18 mouse cellular contexts compared by ENCODE assay signal in genomic region chr6:145765011-145765410, GRCm38 (mm10). TPM values are rescaled to one million over a fixed set of nuclear protein-coding genes. Genes with fewer than 3 reads are reported as not detected.
DNase-seq lines count a peak whose midpoint lies in the region; ATAC-seq and TF ChIP-seq lines count a peak whose summit lies in the region.
"Had no signal": no experiment of that assay in that cellular context is flagged by ENCODE, and none has a peak within 500 bp of the region (broad histone marks: within the 10 kb centered on the region; RNA-seq: fewer than 3 reads in every experiment).

No protein-coding gene starts in this region.

- H3K27ac ChIP-seq in heart, adult 2 months = peak overlapping the region; percentile 9; the same call in 1 of the 2 replicates
- H3K27ac ChIP-seq in lung, embryonic 16.5 days (ENCODE audit: low read length) = 0 out of 2 replicates have a peak overlapping the region, but pooled peaks have one; percentile 12
- no peak overlapping the region for H3K27ac ChIP-seq in liver, embryonic 14.5 days
- H3K27ac ChIP-seq: midbrain, embryonic 13.5 days had no signal

- no peak for ATAC-seq in lung, embryonic 16.5 days (ENCODE audit: low read depth)
- no peak for ATAC-seq in liver, embryonic 14.5 days (ENCODE audit: insufficient read depth)
- ATAC-seq: forebrain, embryonic 14.5 days; lung, postnatal 0 days; midbrain, embryonic 13.5 days had no signal

- H3K4me2 ChIP-seq in lung, embryonic 16.5 days (ENCODE audit: low read depth, low read length) = no peak overlapping the region
- H3K4me2 ChIP-seq in liver, embryonic 14.5 days (ENCODE audit: low read depth) = 0 out of 2 replicates have a peak overlapping the region, but pooled peaks have one; percentile 13
- H3K4me2 ChIP-seq: midbrain, embryonic 13.5 days had no signal

- TF ChIP-seq POLR2A in heart, adult 2 months (IDR thresholded peaks at IDR 0.05; ENCODE audit: insufficient read depth, low read depth, low read length) = no peak

- peaks cover 3% of the 10 kb centered on the region for H3K79me2 ChIP-seq in heart, adult 2 months (replicated peaks; ENCODE audit: control insufficient read depth, insufficient read depth, low read length)

- intact Hi-C loops in heart, adult 2 months (cut with DNase I) = no loop called here

- H3K4me1 ChIP-seq in heart, adult 2 months (ENCODE audit: control insufficient read depth, insufficient read depth, low read length) = peaks cover 31% of the 10 kb centered on the region
- peaks cover 50% of the 10 kb centered on the region for H3K4me1 ChIP-seq in lung, embryonic 16.5 days (replicated peaks; ENCODE audit: control insufficient read depth, insufficient read depth, low read length)
- H3K4me1 ChIP-seq in liver, embryonic 14.5 days (replicated peaks; ENCODE audit: control insufficient read depth in 2 of 2, insufficient read depth in 2 of 2, low read length in 1 of 2) = peaks cover 0 to 9% of the 10 kb centered on the region in 2 experiments; a peak in 2 of 4 replicates

- no peak overlapping the region for H3K4me3 ChIP-seq in heart, adult 2 months
- H3K4me3 ChIP-seq in lung, embryonic 16.5 days (ENCODE audit: low read length) = no peak overlapping the region
- H3K4me3 ChIP-seq in liver, embryonic 14.5 days (ENCODE audit: insufficient read depth in 1 of 2, low read depth in 2 of 2, low read length in 2 of 2) = no peak overlapping the region
- H3K4me3 ChIP-seq: midbrain, embryonic 13.5 days had no signal

- no peaks in the 10 kb centered on the region for H3K9me3 ChIP-seq in lung, embryonic 16.5 days (ENCODE audit: control insufficient read depth, low read length)
- H3K9me3 ChIP-seq in liver, embryonic 14.5 days (ENCODE audit: control insufficient read depth, low read length) = no peaks in the 10 kb centered on the region
- H3K9me3 ChIP-seq: midbrain, embryonic 13.5 days had no signal

- no peaks in the 10 kb centered on the region for H3K27me3 ChIP-seq in heart, adult 2 months (ENCODE audit: control insufficient read depth, insufficient read depth, low read length)
- no peaks in the 10 kb centered on the region for H3K27me3 ChIP-seq in lung, embryonic 16.5 days (ENCODE audit: control insufficient read depth, insufficient read depth, low read depth, low read length)
- no peaks in the 10 kb centered on the region for H3K27me3 ChIP-seq in liver, embryonic 14.5 days (ENCODE audit: control insufficient read depth, insufficient read depth, low read length)
- H3K27me3 ChIP-seq: midbrain, embryonic 13.5 days had no signal

- H3K9ac ChIP-seq in heart, adult 2 months (ENCODE audit: low read depth, low read length) = no peak overlapping the region
- no peak overlapping the region for H3K9ac ChIP-seq in lung, embryonic 16.5 days (ENCODE audit: low read length)
- H3K9ac ChIP-seq in liver, embryonic 14.5 days (replicated peaks) = no peak overlapping the region
- H3K9ac ChIP-seq: midbrain, embryonic 13.5 days had no signal

- TF ChIP-seq EP300 in heart, adult 2 months (IDR thresholded peaks at IDR 0.05; ENCODE audit: insufficient read depth, low read depth, low read length) = no peak
- TF ChIP-seq EP300 in liver, embryonic 14.5 days (IDR thresholded peaks at IDR 0.05; ENCODE audit: low read depth) = no peak

- TF ChIP-seq CTCF in heart, adult 2 months (IDR thresholded peaks at IDR 0.05) = no peak
- no peak for TF ChIP-seq CTCF in liver, embryonic 14.5 days (IDR thresholded peaks at IDR 0.05; ENCODE audit: low read depth)

- WGBS in heart, adult 2 months = 55% methylated on average over 7 of the region's 7 CpGs
- 53% methylated on average over 7 of the region's 7 CpGs for WGBS in lung, embryonic 16.5 days
- 35% methylated on average over 7 of the region's 7 CpGs for WGBS in liver, embryonic 14.5 days (ENCODE audit: insufficient replicate concordance)

- H3K36me3 ChIP-seq in heart, adult 2 months (ENCODE audit: control insufficient read depth, insufficient read depth, low read length) = peaks cover 10% of the 10 kb centered on the region
- H3K36me3 ChIP-seq in lung, embryonic 16.5 days (ENCODE audit: control insufficient read depth, insufficient read depth, low read length) = no peaks in the 10 kb centered on the region
- no peaks in the 10 kb centered on the region for H3K36me3 ChIP-seq in liver, embryonic 14.5 days (replicated peaks; ENCODE audit: control insufficient read depth, insufficient read depth, low read depth)
- H3K36me3 ChIP-seq: midbrain, embryonic 13.5 days had no signal

- DNase-seq in heart, adult 2 months = no peak
- no peak for DNase-seq in heart, postnatal 4 days
- DNase-seq in lung, postnatal 14 days = no peak
- DNase-seq in liver, embryonic 14.5 days (ENCODE audit: low read depth in 3 of 3, low spot score in 3 of 3) = no peak
- no peak for DNase-seq in cerebellum, adult 11-12 months
- DNase-seq in layer of hippocampus, postnatal 36 days = no peak
- DNase-seq: adrenal gland, adult 2 months; cerebellum, adult 8-10 months; embryo, embryonic 11 days; kidney, adult 2 months; kidney, postnatal 4 days; left cerebral cortex, postnatal 4 days; right cerebral cortex, adult 18-20 months; thymus, postnatal 14 days had no signal

RNA-seq across cellular contexts. Expression of gene Rassf8, which starts 18.5 kb away (rescaled TPM):
- 10 to 100 TPM; 56.9 to 58.2 TPM for total RNA-seq in heart, adult 2 months (2021)
- 18.1 and 36.4 TPM in 2 replicates for polyA plus RNA-seq in heart, adult 2 months (2012; rRNA removed)
- 10 to 100 TPM; 93.1 to 97.9 TPM for total RNA-seq in heart, postnatal 4 days (2021)
- 5.4 and 5.7 TPM in 2 replicates for polyA plus RNA-seq in lung, embryonic 16.5 days (2015; fragmentation: Nextera tagmentation; extraction: Ambion mirVana)
- polyA plus RNA-seq in liver, embryonic 14.5 days (2012; rRNA removed) = 2.5 and 3.1 TPM in 2 replicates
- 1.4 TPM in 2 replicates for polyA plus RNA-seq in liver, embryonic 14.5 days (2014; fragmentation: Nextera tagmentation; extraction: Ambion mirVana)
- 10 to 100 TPM; 19.7 to 29.8 TPM for total RNA-seq in layer of hippocampus, postnatal 36 days (2021)
